Mouse (Mus musculus): ENCODE results near the gene Ccdc6.

DNA sequence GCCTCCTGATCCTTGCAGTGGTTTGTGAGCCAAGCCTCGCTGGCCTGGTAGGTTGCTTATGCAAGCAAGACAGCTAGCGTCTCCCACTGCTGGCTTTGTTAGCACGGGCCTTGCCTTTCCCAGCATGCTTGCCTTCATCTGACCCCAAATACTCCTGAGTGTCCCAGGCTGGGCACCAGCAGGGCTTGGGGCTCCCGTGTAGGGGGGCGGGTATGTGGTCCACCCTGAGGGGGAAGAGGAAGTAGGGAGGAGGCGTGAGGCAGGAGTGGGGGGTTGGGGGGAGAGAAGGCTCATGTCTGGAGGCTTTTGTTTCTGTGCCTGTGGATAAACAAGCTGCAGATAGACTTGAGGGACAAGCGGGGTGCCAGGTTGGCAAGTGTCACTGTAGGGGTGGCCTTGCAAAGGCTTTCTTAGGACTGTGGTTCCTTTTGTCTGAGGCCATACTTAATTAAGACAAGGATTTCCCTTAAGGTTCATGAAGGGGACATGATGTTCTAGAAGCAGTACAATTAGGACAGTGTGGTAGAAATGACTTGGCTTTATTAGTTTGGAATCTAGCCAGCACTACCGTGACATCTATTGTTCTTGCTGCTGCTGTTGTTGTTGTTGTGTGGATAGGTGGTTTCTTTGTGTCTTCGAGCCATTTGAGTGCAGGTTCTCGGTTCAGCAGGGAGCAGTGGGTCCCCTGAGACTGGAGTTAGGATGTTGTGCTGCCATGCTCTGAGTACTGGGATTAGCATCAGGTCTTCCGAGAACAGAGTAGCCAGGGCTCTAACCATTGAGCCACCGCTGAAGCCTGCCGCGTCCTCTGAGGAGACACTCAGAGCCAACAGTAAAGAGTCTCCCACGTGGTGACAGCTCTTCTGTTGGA is 86.5 kb downstream of the Ccdc6 start:
- TF ChIP-seq CTCF (IDR thresholded peaks at IDR 0.05; ENCODE audit: borderline replicate concordance, insufficient read depth, low read length) (no peak), POLR2A (IDR thresholded peaks at IDR 0.05; ENCODE audit: low read depth, low read length) (no peak)
